In genomic region chr17:32389101-32389659, GRCm38 (mm10) we compare ENCODE assay signal across 7 mouse cellular contexts. TPM values are rescaled to one million over a fixed set of nuclear protein-coding genes. Genes with fewer than 3 reads are reported as not detected.
A peak's percentile ranks its signal among the peaks of the same experiment; 100 is the strongest.
DNase-seq lines count a peak whose midpoint lies in the region; ATAC-seq and TF ChIP-seq lines count a peak whose summit lies in the region.

Gene Wiz (minus strand): TSS chr17:32389439.

- TF ChIP-seq CTCF in kidney, adult 2 months (conservative IDR thresholded peaks at IDR 0.05; ENCODE audit: insufficient read depth, insufficient read length, low read depth, low read length), result no peak
- TF ChIP-seq CTCF in spleen, adult 2 months (IDR thresholded peaks at IDR 0.05; ENCODE audit: extremely low read depth, insufficient read depth, insufficient read length, insufficient replicate concordance), result no peak

- peaks cover 6% of the 10 kb centered on the region; the same call in 1 of the 2 replicates for H3K4me1 ChIP-seq in embryonic facial prominence, embryonic 12.5 days
- no peaks in the 10 kb centered on the region; the same call in 1 of the 2 replicates for H3K4me1 ChIP-seq in kidney, adult 2 months (ENCODE audit: control insufficient read depth, insufficient read depth, low read length)
- H3K4me1 ChIP-seq in limb, embryonic 12.5 days (replicated peaks), result peaks cover 14% of the 10 kb centered on the region
- peaks cover 20% of the 10 kb centered on the region for H3K4me1 ChIP-seq in midbrain, embryonic 15.5 days
- H3K4me1 ChIP-seq in spleen, adult 2 months (ENCODE audit: control insufficient read depth, insufficient read depth, insufficient read length), result peaks cover 5% of the 10 kb centered on the region

- peak; percentile 9 for TF ChIP-seq POLR2A in kidney, adult 2 months (IDR thresholded peaks at IDR 0.05; ENCODE audit: low read depth, low read length)
- TF ChIP-seq POLR2A in spleen, adult 2 months (IDR thresholded peaks at IDR 0.05; ENCODE audit: low read depth, low read length), result no peak

- peaks cover 9% of the 10 kb centered on the region for H3K36me3 ChIP-seq in embryonic facial prominence, embryonic 12.5 days
- no peaks in the 10 kb centered on the region for H3K36me3 ChIP-seq in kidney, adult 2 months (ENCODE audit: control insufficient read depth, insufficient read depth, low read length)
- H3K36me3 ChIP-seq in limb, embryonic 12.5 days, result peaks cover 21% of the 10 kb centered on the region
- H3K36me3 ChIP-seq in midbrain, embryonic 15.5 days (replicated peaks), result peaks cover 13% of the 10 kb centered on the region; the same call in 1 of the 2 replicates
- peaks cover 23% of the 10 kb centered on the region for H3K36me3 ChIP-seq in spleen, adult 2 months (ENCODE audit: control insufficient read depth, insufficient read depth, low read length)

- H3K4me2 ChIP-seq in embryonic facial prominence, embryonic 12.5 days (replicated peaks), result peak within 1 kb of the TSS; percentile 94
- peak within 1 kb of the TSS; percentile 99 for H3K4me2 ChIP-seq in limb, embryonic 12.5 days
- peak within 1 kb of the TSS; percentile 84 for H3K4me2 ChIP-seq in midbrain, embryonic 15.5 days

- peak within 1 kb of the TSS; percentile 79 for H3K4me3 ChIP-seq in embryonic facial prominence, embryonic 12.5 days
- H3K4me3 ChIP-seq in kidney, adult 2 months (ENCODE audit: insufficient read depth, low read depth, low read length), result peak within 1 kb of the TSS; percentile 100
- H3K4me3 ChIP-seq in limb, embryonic 12.5 days (replicated peaks), result peak within 1 kb of the TSS; percentile 73
- peak within 1 kb of the TSS; percentile 61 for H3K4me3 ChIP-seq in midbrain, embryonic 15.5 days
- peak within 1 kb of the TSS; percentile 86 for H3K4me3 ChIP-seq in spleen, adult 2 months (ENCODE audit: extremely low read depth, insufficient read depth, insufficient read length)

- peak within 1 kb of the TSS; percentile 71 for H3K9ac ChIP-seq in embryonic facial prominence, embryonic 12.5 days
- H3K9ac ChIP-seq in limb, embryonic 12.5 days (replicated peaks), result peak within 1 kb of the TSS; percentile 73
- H3K9ac ChIP-seq in midbrain, embryonic 15.5 days, result peak within 1 kb of the TSS; percentile 83

- peak within 1 kb of the TSS; percentile 72 for H3K27ac ChIP-seq in embryonic facial prominence, embryonic 12.5 days
- peak within 1 kb of the TSS; percentile 96 for H3K27ac ChIP-seq in kidney, adult 2 months (ENCODE audit: insufficient read depth, low read depth, low read length)
- peak within 1 kb of the TSS; percentile 79 for H3K27ac ChIP-seq in limb, embryonic 12.5 days
- H3K27ac ChIP-seq in midbrain, embryonic 15.5 days, result peak within 1 kb of the TSS; percentile 85
- H3K27ac ChIP-seq in spleen, adult 2 months (ENCODE audit: insufficient read depth, low read length), result peak within 1 kb of the TSS; percentile 95

- H3K9me3 ChIP-seq in embryonic facial prominence, embryonic 12.5 days, result no peaks in the 10 kb centered on the region
- no peaks in the 10 kb centered on the region for H3K9me3 ChIP-seq in limb, embryonic 12.5 days
- H3K9me3 ChIP-seq in midbrain, embryonic 15.5 days, result no peaks in the 10 kb centered on the region

- DNase-seq in adrenal gland, postnatal 25 days, result peak; percentile 96
- peak; percentile 95 to 97 for DNase-seq in heart, adult 18-20 months
- peak; percentile 97 for DNase-seq in kidney, adult 2 months
- peak; percentile 79 to 89 for DNase-seq in spleen, adult 2 months (ENCODE audit: low read depth in 1 of 2, low spot score in 2 of 2)

- peaks cover 33% of the 10 kb centered on the region for H3K27me3 ChIP-seq in embryonic facial prominence, embryonic 12.5 days
- no peaks in the 10 kb centered on the region for H3K27me3 ChIP-seq in kidney, adult 2 months (replicated peaks; ENCODE audit: control insufficient read depth, insufficient read depth, low read length)
- H3K27me3 ChIP-seq in limb, embryonic 12.5 days, result peaks cover 39% of the 10 kb centered on the region
- peaks cover 38% of the 10 kb centered on the region for H3K27me3 ChIP-seq in midbrain, embryonic 15.5 days (replicated peaks)
- no peaks in the 10 kb centered on the region for H3K27me3 ChIP-seq in spleen, adult 2 months (ENCODE audit: control insufficient read depth, insufficient read depth, low read length)

- WGBS in embryonic facial prominence, embryonic 12.5 days, result under 1% methylated on average over 24 of the region's 44 CpGs
- under 1% methylated on average over 25 of the region's 44 CpGs for WGBS in kidney, adult 2 months
- 1% methylated on average over 32 of the region's 44 CpGs for WGBS in limb, embryonic 12.5 days
- WGBS in midbrain, embryonic 15.5 days, result 0% methylated on average over 25 of the region's 44 CpGs
- 0% methylated on average over 28 of the region's 44 CpGs for WGBS in spleen, adult 2 months

- ATAC-seq in embryonic facial prominence, embryonic 12.5 days (ENCODE audit: insufficient number of reproducible peaks, insufficient read depth, low FRiP score, low TSS enrichment), result peak; percentile 65
- peak; percentile 73 for ATAC-seq in limb, embryonic 12.5 days (ENCODE audit: insufficient number of reproducible peaks, insufficient read depth, low FRiP score, low TSS enrichment, low read depth)
- ATAC-seq in midbrain, embryonic 15.5 days (replicated peaks), result peak; percentile 90

RNA-seq across cellular contexts. Expression of gene Wiz, which starts in this region (rescaled TPM):
- 55.4 and 58.3 TPM in 2 replicates for total RNA-seq in adrenal gland, postnatal 25 days (2021)
- polyA plus RNA-seq in embryonic facial prominence, embryonic 12.5 days (2016; fragmentation: Nextera tagmentation; extraction: Ambion mirVana), result 34.0 and 36.5 TPM in 2 replicates
- total RNA-seq in heart, adult 18-20 months (2021), result 10 to 100 TPM; 15.0 to 19.0 TPM
- polyA plus RNA-seq in kidney, adult 2 months (2012; rRNA removed), result 30.9 and 34.6 TPM in 2 replicates
- polyA plus RNA-seq in limb, embryonic 12.5 days (2016; fragmentation: Nextera tagmentation; extraction: Ambion mirVana), result 30.0 and 37.3 TPM in 2 replicates
- 46.7 and 47.8 TPM in 2 replicates for polyA plus RNA-seq in midbrain, embryonic 15.5 days (2015; fragmentation: Nextera tagmentation; extraction: Ambion mirVana)
- 22.4 and 29.4 TPM in 2 replicates for polyA plus RNA-seq in spleen, adult 2 months (2012; rRNA removed)

Comparison
In these comparisons a context has a peak if more than half of its experiments do, and no peak if none do; other contexts are left out.
1. Peak in every context shown above with its lines: DNase-seq, ATAC-seq, H3K4me3 ChIP-seq and H3K27ac ChIP-seq.